In genomic region chr6:23567651-23568050, GRCm38 (mm10) we compare ENCODE assay signal across 27 mouse cellular contexts.
"Had no signal": no experiment of that assay in that cellular context is flagged by ENCODE, and none has a peak within 500 bp of the region (broad histone marks: within the 10 kb centered on the region; RNA-seq: fewer than 3 reads in every experiment).

No protein-coding gene starts in this region.

- H3K36me3 ChIP-seq: embryonic facial prominence, embryonic 10.5 days; embryonic facial prominence, embryonic 12.5 days; embryonic facial prominence, embryonic 13.5 days; embryonic facial prominence, embryonic 15.5 days; forebrain, embryonic 10.5 days; forebrain, embryonic 12.5 days; forebrain, embryonic 15.5 days; heart, embryonic 10.5 days had no signal

- ATAC-seq: forebrain, embryonic 13.5 days; forebrain, embryonic 14.5 days; forebrain, embryonic 15.5 days; forebrain, embryonic 16.5 days; forebrain, postnatal 0 days had no signal

- H3K4me1 ChIP-seq: embryonic facial prominence, embryonic 10.5 days; embryonic facial prominence, embryonic 12.5 days; embryonic facial prominence, embryonic 13.5 days; embryonic facial prominence, embryonic 15.5 days; forebrain, embryonic 12.5 days; forebrain, embryonic 13.5 days; forebrain, embryonic 15.5 days; heart, embryonic 10.5 days had no signal

- H3K4me3 ChIP-seq: embryonic facial prominence, embryonic 10.5 days; embryonic facial prominence, embryonic 12.5 days; embryonic facial prominence, embryonic 13.5 days; embryonic facial prominence, embryonic 15.5 days; erythroblast, embryonic 14.5 days; forebrain, embryonic 10.5 days; forebrain, embryonic 12.5 days; forebrain, embryonic 13.5 days; forebrain, embryonic 15.5 days; gastrocnemius, adult 2 months; heart, adult 2 months; heart, embryonic 10.5 days had no signal

- H3K9me3 ChIP-seq: embryonic facial prominence, embryonic 10.5 days; embryonic facial prominence, embryonic 12.5 days; embryonic facial prominence, embryonic 13.5 days; embryonic facial prominence, embryonic 15.5 days; forebrain, embryonic 10.5 days; forebrain, embryonic 12.5 days; forebrain, embryonic 13.5 days; forebrain, embryonic 15.5 days; heart, embryonic 10.5 days had no signal

- H3K9ac ChIP-seq: embryonic facial prominence, embryonic 12.5 days; embryonic facial prominence, embryonic 13.5 days; embryonic facial prominence, embryonic 15.5 days; forebrain, embryonic 12.5 days; forebrain, embryonic 13.5 days; forebrain, embryonic 15.5 days; forebrain, postnatal 0 days had no signal

- H3K4me2 ChIP-seq: embryonic facial prominence, embryonic 12.5 days; embryonic facial prominence, embryonic 13.5 days; embryonic facial prominence, embryonic 15.5 days; forebrain, embryonic 12.5 days; forebrain, embryonic 13.5 days; forebrain, embryonic 15.5 days had no signal

- H3K27me3 ChIP-seq: embryonic facial prominence, embryonic 12.5 days; embryonic facial prominence, embryonic 13.5 days; embryonic facial prominence, embryonic 15.5 days; forebrain, embryonic 12.5 days; forebrain, embryonic 13.5 days; forebrain, embryonic 15.5 days had no signal

- H3K27ac ChIP-seq: embryonic facial prominence, embryonic 10.5 days; embryonic facial prominence, embryonic 12.5 days; embryonic facial prominence, embryonic 13.5 days; embryonic facial prominence, embryonic 15.5 days; forebrain, embryonic 10.5 days; forebrain, embryonic 12.5 days; forebrain, embryonic 13.5 days; forebrain, embryonic 15.5 days; gastrocnemius, adult 2 months; heart, adult 2 months; heart, embryonic 10.5 days had no signal

- DNase-seq: cerebellum, adult 8-10 months; cerebellum, adult 9-10 months; cerebellum, adult 9-11 months; cerebellum, postnatal 14 days; cerebellum, postnatal 25 days; embryo, embryonic 11 days; forebrain, postnatal 0 days; gastrocnemius, adult 2 months; gastrocnemius, postnatal 10 days; gastrocnemius, postnatal 14 days; gastrocnemius, postnatal 25 days; gastrocnemius, postnatal 36 days; heart, adult 11 months; heart, adult 18-20 months; heart, adult 2 months had no signal
